In genomic region chr13:112099953-112100591, GRCm38 (mm10) we compare ENCODE assay signal across 8 mouse cellular contexts.
DNase-seq lines count a peak whose midpoint lies in the region; ATAC-seq and TF ChIP-seq lines count a peak whose summit lies in the region.

No protein-coding gene starts in this region.

- H3K27me3 ChIP-seq in embryonic facial prominence, embryonic 10.5 days (replicated peaks; ENCODE audit: low read depth, poor library complexity, severe bottlenecking) = peaks cover 3% of the 10 kb centered on the region; the same call in 1 of the 2 replicates
- no peaks in the 10 kb centered on the region for H3K27me3 ChIP-seq in hindbrain, postnatal 0 days (ENCODE audit: insufficient read depth, low read length)
- no peaks in the 10 kb centered on the region for H3K27me3 ChIP-seq in midbrain, embryonic 11.5 days (ENCODE audit: control insufficient read depth, insufficient read depth, low read length)

- DNase-seq in embryo, embryonic 10 days (ENCODE audit: low spot score) = peak; percentile 31
- no peak for DNase-seq in embryo, embryonic 9.5 days (ENCODE audit: extremely low spot score)
- no peak for DNase-seq in embryonic facial prominence, embryonic 10.5 days (ENCODE audit: low spot score)
- DNase-seq in hindbrain, postnatal 0 days (ENCODE audit: low spot score) = no peak
- DNase-seq in midbrain, embryonic 11.5 days (ENCODE audit: low spot score, missing footprints) = no peak
- no peak for DNase-seq in adrenal gland, postnatal 14 days
- DNase-seq in cerebellum, adult 18-20 months = no peak
- no peak for DNase-seq in gastrocnemius, adult 18-20 months (ENCODE audit: low spot score)

- 35% methylated on average over 7 of the region's 7 CpGs for WGBS in embryonic facial prominence, embryonic 10.5 days
- 29% methylated on average over 7 of the region's 7 CpGs for WGBS in hindbrain, postnatal 0 days
- 37% methylated on average over 7 of the region's 7 CpGs for WGBS in midbrain, embryonic 11.5 days

- H3K4me3 ChIP-seq in embryonic facial prominence, embryonic 10.5 days = peak overlapping the region; percentile 63
- peak overlapping the region; percentile 42 for H3K4me3 ChIP-seq in hindbrain, postnatal 0 days (ENCODE audit: low read length)
- peak overlapping the region; percentile 46 for H3K4me3 ChIP-seq in midbrain, embryonic 11.5 days (ENCODE audit: low read depth, low read length)

- peak overlapping the region; percentile 56 for H3K9ac ChIP-seq in hindbrain, postnatal 0 days (replicated peaks; ENCODE audit: low read length)
- peak overlapping the region; percentile 66 for H3K9ac ChIP-seq in midbrain, embryonic 11.5 days (ENCODE audit: low read length)

- H3K4me1 ChIP-seq in embryonic facial prominence, embryonic 10.5 days = peaks cover 22% of the 10 kb centered on the region
- 0 out of 2 replicates have a peak, but pooled peaks cover 5% of the 10 kb centered on the region for H3K4me1 ChIP-seq in hindbrain, postnatal 0 days (ENCODE audit: insufficient read depth, low read length)
- H3K4me1 ChIP-seq in midbrain, embryonic 11.5 days (ENCODE audit: control insufficient read depth, insufficient read depth, low read length) = peaks cover 13% of the 10 kb centered on the region

- TF ChIP-seq CTCF in hindbrain, postnatal 0 days (IDR thresholded peaks at IDR 0.05; ENCODE audit: low read depth) = no peak

- no peak; the same call in none of the 2 replicates for ATAC-seq in hindbrain, postnatal 0 days
- peak; percentile 35 for ATAC-seq in midbrain, embryonic 11.5 days (ENCODE audit: low FRiP score)

- H3K4me2 ChIP-seq in hindbrain, postnatal 0 days (ENCODE audit: low read depth, low read length) = peak overlapping the region; percentile 72
- H3K4me2 ChIP-seq in midbrain, embryonic 11.5 days = peak overlapping the region; percentile 81

- peak overlapping the region; percentile 80 for H3K27ac ChIP-seq in embryonic facial prominence, embryonic 10.5 days (replicated peaks)
- H3K27ac ChIP-seq in hindbrain, postnatal 0 days = peak overlapping the region; percentile 84
- H3K27ac ChIP-seq in midbrain, embryonic 11.5 days (ENCODE audit: low read depth, low read length) = 0 out of 2 replicates have a peak overlapping the region, but pooled peaks have one; percentile 9

- H3K36me3 ChIP-seq in embryonic facial prominence, embryonic 10.5 days (replicated peaks) = no peaks in the 10 kb centered on the region
- H3K36me3 ChIP-seq in hindbrain, postnatal 0 days (ENCODE audit: insufficient read depth, low read length) = no peaks in the 10 kb centered on the region
- H3K36me3 ChIP-seq in midbrain, embryonic 11.5 days (ENCODE audit: control insufficient read depth, insufficient read depth, low read length) = no peaks in the 10 kb centered on the region

- H3K9me3 ChIP-seq in embryonic facial prominence, embryonic 10.5 days = no peaks in the 10 kb centered on the region
- H3K9me3 ChIP-seq in hindbrain, postnatal 0 days (ENCODE audit: low read length) = no peaks in the 10 kb centered on the region
- no peaks in the 10 kb centered on the region for H3K9me3 ChIP-seq in midbrain, embryonic 11.5 days (ENCODE audit: control insufficient read depth, low read length)

Comparison
In these comparisons a context has a peak if more than half of its experiments do, and no peak if none do; other contexts are left out.
1. H3K27ac ChIP-seq: peak in every context shown above with its lines; median percentile 84 in hindbrain, postnatal 0 days; 80 in embryonic facial prominence, embryonic 10.5 days; 9 in midbrain, embryonic 11.5 days.